Mouse (Mus musculus) liver, embryonic 14.5 days (tissue): ENCODE data around the gene Dhx37.

ENCODE experiments used
- CTCF ChIP-seq: IDR thresholded peaks from 2 replicates; pipeline ENCODE4 v1.5.1; 2016; ENCODE audit warnings: antibody characterized with exemption, low read depth, control low read depth
- EP300 ChIP-seq: IDR thresholded peaks from 2 replicates; pipeline ENCODE4 v1.6.1; 2016; ENCODE audit warnings: antibody characterized with exemption, low read depth

- TF ChIP-seq EP300 (no peak), CTCF (no peak)
These were observed 38.9 kb downstream of the Dhx37 start for GRCm38 (mm10) chr5:125395008-125395407.
